Mouse (Mus musculus) E14TG2a.4 (cell line): ENCODE data around the gene Dusp18.

Experiments
- CTCF ChIP-seq: conservative IDR thresholded peaks from 2 replicates; pipeline ENCODE4 v1.5.1; 2014; ENCODE audit warnings: low read length
- NANOG ChIP-seq: IDR thresholded peaks from 2 replicates; pipeline ENCODE4 v1.6.1; 2014; ENCODE audit warnings: borderline replicate concordance, low read length, mixed read lengths
- POU5F1 ChIP-seq: IDR thresholded peaks from 2 replicates; pipeline ENCODE4 v1.6.1; 2014; ENCODE audit warnings: low read length, borderline replicate concordance

GRCm38 (mm10) chr11:3935135-3935534, 40.1 kb downstream of the Dusp18 start:
- no peak for TF ChIP-seq CTCF
- TF ChIP-seq NANOG = no peak
- no peak for TF ChIP-seq POU5F1
